Mouse (Mus musculus) testis, adult 2 months (tissue): ENCODE measurements at regions not wholly inside any gene's neighbourhood (a gene's known extent, or its start where the extent isn't known, plus 50 kb on each side); places are given as distances from the start of the nearest gene placed in this dataset.

Experiments used
- H3K27ac ChIP-seq: fragments of 200-500 bp; 2 replicates; pipeline ENCODE4 v1.5.1; 2012; ENCODE audit warnings: low read depth, low read length; ENCODE audit not compliant: control insufficient read depth, insufficient read depth
- H3K27me3 ChIP-seq: fragments of 200-500 bp; 2 replicates; pipeline ENCODE4 v1.6.1; 2012; ENCODE audit warnings: mild to moderate bottlenecking, low read length, moderate library complexity; ENCODE audit not compliant: control insufficient read depth, insufficient read depth
- H3K36me3 ChIP-seq: fragments of 200-500 bp; 2 replicates; pipeline ENCODE4 v1.6.1; 2012; ENCODE audit warnings: mild to moderate bottlenecking, low read length; ENCODE audit not compliant: control insufficient read depth, insufficient read depth
- H3K4me1 ChIP-seq: fragments of 200-500 bp; 2 replicates; pipeline ENCODE4 v1.6.1; 2012; ENCODE audit warnings: low read length; ENCODE audit not compliant: control insufficient read depth, insufficient read depth
- H3K4me3 ChIP-seq: fragments of 200-500 bp; 2 replicates; pipeline ENCODE4 v1.5.1; 2012; ENCODE audit warnings: low read depth, mild to moderate bottlenecking, low read length, moderate library complexity, mixed read lengths; ENCODE audit not compliant: control insufficient read depth
- CTCF ChIP-seq: fragments of 200-500 bp; IDR thresholded peaks from 2 replicates; pipeline ENCODE4 v1.5.1; 2012; ENCODE audit warnings: low read depth, mild to moderate bottlenecking, inconsistent platforms, low read length, moderate library complexity; ENCODE audit not compliant: control insufficient read depth, insufficient read depth, insufficient replicate concordance
- POLR2A ChIP-seq: fragments of 200-500 bp; IDR thresholded peaks from 2 replicates; pipeline ENCODE4 v1.6.1; 2012; ENCODE audit warnings: low read depth, mild to moderate bottlenecking, inconsistent platforms, low read length, moderate library complexity; ENCODE audit not compliant: control insufficient read depth

GRCm38 (mm10) chr3:58058134-58058533, 210.3 kb upstream of the Pfn2 start:
- no peak for TF ChIP-seq CTCF
- TF ChIP-seq POLR2A: no peak
- Histone ChIP-seq H3K27me3 (no peaks in the 10 kb centered on the region), H3K27ac (no peak overlapping the region)

GRCm38 (mm10) chr3:58063852-58064549, 216.1 kb upstream of the Pfn2 start:
- H3K36me3 ChIP-seq: no peaks in the 10 kb centered on the region
- no peaks in the 10 kb centered on the region for H3K27me3 ChIP-seq
- no peak overlapping the region for H3K4me3 ChIP-seq

More at GRCm38 (mm10) chr3:58058134-58058533, 210.3 kb upstream of the Pfn2 start:
- H3K4me1 ChIP-seq: no peaks in the 10 kb centered on the region
- H3K4me3 ChIP-seq: no peak overlapping the region
- H3K36me3 ChIP-seq: no peaks in the 10 kb centered on the region

GRCm38 (mm10) chr3:58071574-58071973, 223.7 kb upstream of the Pfn2 start:
- no peak overlapping the region for H3K4me3 ChIP-seq
- H3K27me3 ChIP-seq: no peaks in the 10 kb centered on the region
- H3K27ac ChIP-seq: no peak overlapping the region
- peaks cover 3% of the 10 kb centered on the region; the same call in 1 of the 2 replicates for H3K4me1 ChIP-seq
- TF ChIP-seq CTCF: no peak
- TF ChIP-seq POLR2A: no peak
- H3K36me3 ChIP-seq: no peaks in the 10 kb centered on the region

More at GRCm38 (mm10) chr3:58063852-58064549, 216.1 kb upstream of the Pfn2 start:
- no peak for TF ChIP-seq POLR2A
- TF ChIP-seq CTCF: no peak
- Histone ChIP-seq H3K4me1 (no peaks in the 10 kb centered on the region), H3K27ac (no peak overlapping the region)

GRCm38 (mm10) chr3:58072230-58072839, 224.5 kb upstream of the Pfn2 start:
- Histone ChIP-seq H3K36me3 (no peaks in the 10 kb centered on the region), H3K27ac (no peak overlapping the region), H3K4me1 (peaks cover 3% of the 10 kb centered on the region; the same call in 1 of the 2 replicates), H3K4me3 (no peak overlapping the region), H3K27me3 (no peaks in the 10 kb centered on the region)
- TF ChIP-seq POLR2A (no peak), CTCF (no peak)

GRCm38 (mm10) chr3:58089344-58090139, 241.7 kb upstream of the Pfn2 start:
- H3K4me3 ChIP-seq: peak overlapping the region; percentile 27
- no peak overlapping the region for H3K27ac ChIP-seq
- H3K27me3 ChIP-seq: no peaks in the 10 kb centered on the region
- H3K36me3 ChIP-seq: no peaks in the 10 kb centered on the region
- TF ChIP-seq CTCF (no peak), POLR2A (no peak)
- peaks cover 11% of the 10 kb centered on the region for H3K4me1 ChIP-seq

- Histone ChIP-seq H3K4me1 (peaks cover 11% of the 10 kb centered on the region), H3K36me3 (no peaks in the 10 kb centered on the region), H3K4me3 (no peak overlapping the region), H3K27ac (no peak overlapping the region), H3K27me3 (no peaks in the 10 kb centered on the region)
- TF ChIP-seq POLR2A (no peak), CTCF (no peak)
These were observed 242.5 kb upstream of the Pfn2 start for GRCm38 (mm10) chr3:58090396-58090795.

- H3K36me3 ChIP-seq: no peaks in the 10 kb centered on the region
- H3K4me3 ChIP-seq: no peak overlapping the region
- peaks cover 11% of the 10 kb centered on the region for H3K4me1 ChIP-seq
- no peaks in the 10 kb centered on the region for H3K27me3 ChIP-seq
- H3K27ac ChIP-seq: no peak overlapping the region
- TF ChIP-seq POLR2A: no peak
- no peak for TF ChIP-seq CTCF
These were observed 243.7 kb upstream of the Pfn2 start for GRCm38 (mm10) chr3:58091466-58092176.
